Mouse (Mus musculus) urinary bladder, postnatal 10 days (tissue): ENCODE data around the gene Shisa8.

ENCODE experiments used
- DNase-seq: peaks from one replicate; pipeline ENCODE4 v3.0.0; 2022; ENCODE audit warnings: low spot score

Gene Shisa8

GRCm38 (mm10) chr15:82223251-82223650 lies 10.6 kb upstream of the Shisa8 start:
- DNase-seq: no peak

GRCm38 (mm10) chr15:82221104-82221860 lies 8.7 kb upstream of the Shisa8 start:
- DNase-seq: no peak

- DNase-seq: no peak
Measured at GRCm38 (mm10) chr15:82220003-82220675, 7.5 kb upstream of the Shisa8 start.

GRCm38 (mm10) chr15:82218778-82219666 lies 6.4 kb upstream of the Shisa8 start:
- no peak for DNase-seq

GRCm38 (mm10) chr15:82217980-82218379 lies 5.4 kb upstream of the Shisa8 start:
- DNase-seq: no peak

- no peak for DNase-seq
Measured at GRCm38 (mm10) chr15:82217039-82217438, 4.4 kb upstream of the Shisa8 start.

GRCm38 (mm10) chr15:82216142-82216827 lies 3.7 kb upstream of the Shisa8 start:
- no peak for DNase-seq

GRCm38 (mm10) chr15:82215332-82216046 lies 2.9 kb upstream of the Shisa8 start:
- DNase-seq: no peak

GRCm38 (mm10) chr15:82213222-82213621 lies 607 bp upstream of the Shisa8 start:
- no peak for DNase-seq

GRCm38 (mm10) chr15:82211911-82212751 lies 484 bp downstream of the Shisa8 start:
- DNase-seq: no peak

GRCm38 (mm10) chr15:82211281-82211680 lies 1.3 kb downstream of the Shisa8 start:
- DNase-seq: no peak

GRCm38 (mm10) chr15:82210801-82211200 lies 1.8 kb downstream of the Shisa8 start:
- no peak for DNase-seq

- no peak for DNase-seq
Measured at GRCm38 (mm10) chr15:82209295-82210050, 3.1 kb downstream of the Shisa8 start.

GRCm38 (mm10) chr15:82208307-82208706 lies 4.3 kb downstream of the Shisa8 start:
- no peak for DNase-seq

- no peak for DNase-seq
Measured at GRCm38 (mm10) chr15:82207504-82208219, 5.0 kb downstream of the Shisa8 start.

GRCm38 (mm10) chr15:82207105-82207459 lies 5.5 kb downstream of the Shisa8 start:
- DNase-seq: no peak

GRCm38 (mm10) chr15:82206365-82207104 lies 6.1 kb downstream of the Shisa8 start:
- no peak for DNase-seq

GRCm38 (mm10) chr15:82204680-82205371 lies 7.8 kb downstream of the Shisa8 start:
- DNase-seq: no peak
